Comparison of ENCODE assay signal across 8 mouse cellular contexts in genomic region chr5:124248845-124249613, GRCm38 (mm10). TPM values are rescaled to one million over a fixed set of nuclear protein-coding genes. Genes with fewer than 3 reads are reported as not detected.
DNase-seq lines count a peak whose midpoint lies in the region; ATAC-seq and TF ChIP-seq lines count a peak whose summit lies in the region.

No protein-coding gene starts in this region.

- H3K27ac ChIP-seq in intestine, embryonic 15.5 days: peak overlapping the region; percentile 68
- H3K27ac ChIP-seq in liver, embryonic 16.5 days (ENCODE audit: low read length): peak overlapping the region; percentile 79
- peak overlapping the region; percentile 82 for H3K27ac ChIP-seq in neural tube, embryonic 15.5 days (replicated peaks)

- POLR2A ChIA-PET in Patski (lab: Charles Lee): interaction anchor here (1.7 to 3.7 kb wide), 3 partner anchors 11 to 84 kb away, joined by 4 to 13 read pairs (median 6); no protein-coding TSS in a partner anchor

- 1% methylated on average over 76 of the region's 77 CpGs for WGBS in intestine, embryonic 15.5 days
- under 1% methylated on average over 58 of the region's 77 CpGs for WGBS in liver, embryonic 16.5 days (ENCODE audit: insufficient replicate concordance)
- under 1% methylated on average over 61 of the region's 77 CpGs for WGBS in neural tube, embryonic 15.5 days

- peak overlapping the region; percentile 77 for H3K9ac ChIP-seq in intestine, embryonic 15.5 days
- H3K9ac ChIP-seq in liver, embryonic 16.5 days (ENCODE audit: low read depth, low read length): peak overlapping the region; percentile 74
- H3K9ac ChIP-seq in neural tube, embryonic 15.5 days (replicated peaks): peak overlapping the region; percentile 82

- in situ Hi-C loops in Patski (cut with MboI; ENCODE audit: low pct_unique_long_range_greater_than_20kb): no loop called here

- CTCF ChIA-PET in Patski (lab: Charles Lee): interaction anchor here (7.6 kb wide), 1 partner anchor 87 kb away, joined by 30 read pairs; no protein-coding TSS in a partner anchor

- no peaks in the 10 kb centered on the region for H3K27me3 ChIP-seq in Patski
- H3K27me3 ChIP-seq in intestine, embryonic 15.5 days (replicated peaks): no peaks in the 10 kb centered on the region
- H3K27me3 ChIP-seq in liver, embryonic 16.5 days (ENCODE audit: control insufficient read depth, insufficient read depth, low read depth, low read length): no peaks in the 10 kb centered on the region
- no peaks in the 10 kb centered on the region for H3K27me3 ChIP-seq in neural tube, embryonic 15.5 days (replicated peaks)

- peak; percentile 38 for ATAC-seq in Patski
- ATAC-seq in intestine, embryonic 15.5 days: peak; percentile 70
- peak; percentile 37 for ATAC-seq in liver, embryonic 16.5 days (ENCODE audit: low read depth)
- ATAC-seq in neural tube, embryonic 15.5 days (ENCODE audit: low FRiP score): peak; percentile 67

- peak; percentile 73 for DNase-seq in 3134 (ENCODE audit: extremely low read depth, insufficient read length, low spot score)
- DNase-seq in Patski (ENCODE audit: low read depth, low spot score): no peak
- peak; percentile 77 to 79 for DNase-seq in cerebellum, postnatal 25 days
- peak; percentile 40 to 57 for DNase-seq in gastrocnemius, postnatal 36 days
- DNase-seq in urinary bladder, postnatal 14 days (ENCODE audit: low spot score): peak; percentile 48

- intact Hi-C loops in gastrocnemius, postnatal 36 days (cut with DNase I): loop anchor here (2.0 to 5.0 kb wide), 2 partner anchors 36 to 82 kb away; no protein-coding TSS in a partner anchor

- TF ChIP-seq CTCF in Patski (IDR thresholded peaks at IDR 0.05): no peak

- H3K4me1 ChIP-seq in intestine, embryonic 15.5 days (replicated peaks): peaks cover 12% of the 10 kb centered on the region
- peaks cover 19% of the 10 kb centered on the region for H3K4me1 ChIP-seq in liver, embryonic 16.5 days (ENCODE audit: control insufficient read depth, low read depth, low read length)
- peaks cover 40% of the 10 kb centered on the region for H3K4me1 ChIP-seq in neural tube, embryonic 15.5 days

- no peaks in the 10 kb centered on the region for H3K9me3 ChIP-seq in intestine, embryonic 15.5 days
- H3K9me3 ChIP-seq in liver, embryonic 16.5 days (replicated peaks; ENCODE audit: control insufficient read depth, low read length): no peaks in the 10 kb centered on the region
- H3K9me3 ChIP-seq in neural tube, embryonic 15.5 days (replicated peaks): no peaks in the 10 kb centered on the region

- peak overlapping the region; percentile 90 for H3K4me2 ChIP-seq in intestine, embryonic 15.5 days (replicated peaks)
- H3K4me2 ChIP-seq in liver, embryonic 16.5 days (ENCODE audit: low read depth, low read length): peak overlapping the region; percentile 85
- peak overlapping the region; percentile 88 for H3K4me2 ChIP-seq in neural tube, embryonic 15.5 days

- H3K36me3 ChIP-seq in intestine, embryonic 15.5 days: no peaks in the 10 kb centered on the region
- H3K36me3 ChIP-seq in liver, embryonic 16.5 days (ENCODE audit: control insufficient read depth, insufficient read depth): peaks cover 4% of the 10 kb centered on the region
- peaks cover 7% of the 10 kb centered on the region for H3K36me3 ChIP-seq in neural tube, embryonic 15.5 days

- peak overlapping the region; percentile 81 for H3K4me3 ChIP-seq in intestine, embryonic 15.5 days (replicated peaks)
- peak overlapping the region; percentile 73 for H3K4me3 ChIP-seq in liver, embryonic 16.5 days (ENCODE audit: low read depth, low read length)
- peak overlapping the region; percentile 69 for H3K4me3 ChIP-seq in neural tube, embryonic 15.5 days (replicated peaks)

RNA-seq across cellular contexts. Expression of gene Pitpnm2, which starts 0.5 kb away (rescaled TPM):
- 33.3 TPM for polyA plus RNA-seq in Patski (2021)
- 10 to 100 TPM; 18.0 to 19.3 TPM for total RNA-seq in gastrocnemius, postnatal 36 days (2021)
- polyA plus RNA-seq in intestine, embryonic 15.5 days (2015; fragmentation: Nextera tagmentation; extraction: Ambion mirVana): 3.1 and 3.8 TPM in 2 replicates
- 1.6 and 1.9 TPM in 2 replicates for polyA plus RNA-seq in liver, embryonic 16.5 days (2015; fragmentation: Nextera tagmentation; extraction: Ambion mirVana)
- 8.9 and 9.4 TPM in 2 replicates for polyA plus RNA-seq in neural tube, embryonic 15.5 days (2015; fragmentation: Nextera tagmentation; extraction: Ambion mirVana)
